Mouse (Mus musculus): ENCODE results near the gene Mblac2. TPM values are rescaled to one million over a fixed set of nuclear protein-coding genes. Genes with fewer than 3 reads are reported as not detected.

Gene Mblac2
- polyA plus RNA-seq, 2 experiments, result 4.9 to 14.1 TPM

GRCm38 (mm10) chr13:81683107-81683506, 28.0 kb upstream of the Mblac2 start:
- Histone ChIP-seq H3K4me2 (replicated peaks; ENCODE audit: low read depth, low read length, severe bottlenecking) (no peak overlapping the region), H3K4me1 (ENCODE audit: control insufficient read depth, insufficient read depth, low read length) (no peaks in the 10 kb centered on the region), H3K9ac (ENCODE audit: low read depth, low read length, severe bottlenecking) (no peak overlapping the region), H3K4me3 (replicated peaks; ENCODE audit: low read length) (no peak overlapping the region), H3K27me3 (ENCODE audit: control insufficient read depth, insufficient read depth, low read length) (no peaks in the 10 kb centered on the region), H3K9me3 (ENCODE audit: control insufficient read depth, low read length) (no peaks in the 10 kb centered on the region), H3K36me3 (ENCODE audit: control insufficient read depth, insufficient read depth, low read length) (no peaks in the 10 kb centered on the region), H3K27ac (replicated peaks; ENCODE audit: low read depth, low read length) (no peak overlapping the region)
- DNase-seq (ENCODE audit: low spot score) (no peak), ATAC-seq (ENCODE audit: low FRiP score, low read depth) (no peak)
- TF ChIP-seq POLR2A (IDR thresholded peaks at IDR 0.05; ENCODE audit: borderline replicate concordance, extremely low read depth, insufficient read depth, insufficient read length), result no peak
- whole genome bisulfite sequencing, result 91% methylated on average over 3 of the region's 3 CpGs

DNA sequence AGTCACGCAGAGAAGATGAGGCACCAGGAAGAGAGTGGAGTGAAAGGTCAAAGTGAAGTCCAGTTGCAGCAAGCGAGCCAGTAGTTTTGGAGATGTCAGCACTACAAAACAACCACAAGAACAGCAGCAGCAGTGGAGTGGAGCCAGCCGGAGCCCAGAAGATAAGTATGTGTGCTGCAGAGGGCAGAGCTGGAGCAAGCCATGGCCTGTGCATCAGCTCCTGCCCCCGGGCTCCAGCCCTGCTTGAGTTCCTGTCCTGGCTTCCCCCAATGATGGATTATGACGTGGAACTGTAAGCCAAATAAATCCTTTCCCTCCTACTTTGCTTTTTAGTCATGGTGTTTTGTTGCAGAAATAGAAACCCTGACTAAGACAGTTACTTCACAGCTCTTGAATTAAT, 26.9 kb upstream of the Mblac2 start:
- ATAC-seq (ENCODE audit: low FRiP score, low read depth) (no peak), DNase-seq (ENCODE audit: low spot score) (no peak)
- 86% methylated on average over 5 of the region's 5 CpGs for WGBS
- Histone ChIP-seq H3K9ac (ENCODE audit: low read depth, low read length, severe bottlenecking) (no peak overlapping the region), H3K36me3 (ENCODE audit: control insufficient read depth, insufficient read depth, low read length) (no peaks in the 10 kb centered on the region), H3K4me2 (replicated peaks; ENCODE audit: low read depth, low read length, severe bottlenecking) (no peak overlapping the region), H3K27ac (replicated peaks; ENCODE audit: low read depth, low read length) (no peak overlapping the region), H3K9me3 (ENCODE audit: control insufficient read depth, low read length) (no peaks in the 10 kb centered on the region), H3K27me3 (ENCODE audit: control insufficient read depth, insufficient read depth, low read length) (no peaks in the 10 kb centered on the region), H3K4me1 (ENCODE audit: control insufficient read depth, insufficient read depth, low read length) (no peaks in the 10 kb centered on the region), H3K4me3 (replicated peaks; ENCODE audit: low read length) (no peak overlapping the region)
- TF ChIP-seq POLR2A (IDR thresholded peaks at IDR 0.05; ENCODE audit: borderline replicate concordance, extremely low read depth, insufficient read depth, insufficient read length), result no peak

GRCm38 (mm10) chr13:81684884-81685283, 26.3 kb upstream of the Mblac2 start:
- TF ChIP-seq POLR2A (IDR thresholded peaks at IDR 0.05; ENCODE audit: borderline replicate concordance, extremely low read depth, insufficient read depth, insufficient read length), result no peak
- H3K36me3 ChIP-seq (ENCODE audit: control insufficient read depth, insufficient read depth, low read length), result no peaks in the 10 kb centered on the region
- H3K27ac ChIP-seq (replicated peaks; ENCODE audit: low read depth, low read length), result no peak overlapping the region
- DNase-seq (ENCODE audit: low spot score), result no peak
- no peak overlapping the region for H3K9ac ChIP-seq (ENCODE audit: low read depth, low read length, severe bottlenecking)
- no peak for ATAC-seq (ENCODE audit: low FRiP score, low read depth)
- 97% methylated on average over 3 of the region's 3 CpGs for WGBS
- H3K27me3 ChIP-seq (ENCODE audit: control insufficient read depth, insufficient read depth, low read length), result no peaks in the 10 kb centered on the region
- no peaks in the 10 kb centered on the region for H3K4me1 ChIP-seq (ENCODE audit: control insufficient read depth, insufficient read depth, low read length)
- H3K4me2 ChIP-seq (replicated peaks; ENCODE audit: low read depth, low read length, severe bottlenecking), result no peak overlapping the region
- H3K4me3 ChIP-seq (replicated peaks; ENCODE audit: low read length), result no peak overlapping the region
- no peaks in the 10 kb centered on the region for H3K9me3 ChIP-seq (ENCODE audit: control insufficient read depth, low read length)

DNA sequence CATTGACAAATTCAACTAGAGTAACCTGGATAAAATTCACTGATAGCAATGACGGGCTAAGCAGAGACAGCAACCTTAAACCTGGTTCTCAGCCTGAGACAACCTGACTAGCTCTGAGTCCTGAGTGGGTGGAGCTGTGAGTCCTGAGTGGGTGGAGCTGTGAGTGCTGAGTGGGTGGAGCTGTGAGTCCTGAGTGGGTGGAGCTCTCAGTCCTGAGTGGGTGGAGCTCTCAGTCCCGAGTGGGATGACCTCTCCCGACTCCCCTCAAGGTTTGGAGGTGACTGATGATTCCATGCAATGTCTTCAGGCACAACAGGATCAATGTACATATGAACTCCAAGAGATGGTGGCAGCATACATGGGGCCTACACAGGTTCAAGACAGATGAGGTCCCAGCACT, 21.6 kb upstream of the Mblac2 start:
- no peaks in the 10 kb centered on the region for H3K9me3 ChIP-seq (ENCODE audit: control insufficient read depth, low read length)
- DNase-seq (ENCODE audit: low spot score) (no peak), ATAC-seq (ENCODE audit: low FRiP score, low read depth) (no peak)
- H3K36me3 ChIP-seq (ENCODE audit: control insufficient read depth, insufficient read depth, low read length), result no peaks in the 10 kb centered on the region
- no peaks in the 10 kb centered on the region for H3K27me3 ChIP-seq (ENCODE audit: control insufficient read depth, insufficient read depth, low read length)
- no peak overlapping the region for H3K4me2 ChIP-seq (replicated peaks; ENCODE audit: low read depth, low read length, severe bottlenecking)
- WGBS, result 88% methylated on average over 3 of the region's 3 CpGs
- H3K4me3 ChIP-seq (replicated peaks; ENCODE audit: low read length), result no peak overlapping the region
- H3K27ac ChIP-seq (replicated peaks; ENCODE audit: low read depth, low read length), result no peak overlapping the region
- no peak overlapping the region for H3K9ac ChIP-seq (ENCODE audit: low read depth, low read length, severe bottlenecking)
- TF ChIP-seq POLR2A (IDR thresholded peaks at IDR 0.05; ENCODE audit: borderline replicate concordance, extremely low read depth, insufficient read depth, insufficient read length), result no peak
- no peaks in the 10 kb centered on the region for H3K4me1 ChIP-seq (ENCODE audit: control insufficient read depth, insufficient read depth, low read length)

- Histone ChIP-seq H3K4me2 (replicated peaks; ENCODE audit: low read depth, low read length, severe bottlenecking) (no peak overlapping the region), H3K9me3 (ENCODE audit: control insufficient read depth, low read length) (no peaks in the 10 kb centered on the region), H3K9ac (ENCODE audit: low read depth, low read length, severe bottlenecking) (no peak overlapping the region), H3K4me1 (ENCODE audit: control insufficient read depth, insufficient read depth, low read length) (no peaks in the 10 kb centered on the region), H3K27ac (replicated peaks; ENCODE audit: low read depth, low read length) (no peak overlapping the region), H3K36me3 (ENCODE audit: control insufficient read depth, insufficient read depth, low read length) (no peaks in the 10 kb centered on the region), H3K4me3 (replicated peaks; ENCODE audit: low read length) (no peak overlapping the region), H3K27me3 (ENCODE audit: control insufficient read depth, insufficient read depth, low read length) (no peaks in the 10 kb centered on the region)
- DNase-seq (ENCODE audit: low spot score) (no peak), ATAC-seq (ENCODE audit: low FRiP score, low read depth) (no peak)
- WGBS, result 87% methylated on average over 10 of the region's 10 CpGs
- no peak for TF ChIP-seq POLR2A (IDR thresholded peaks at IDR 0.05; ENCODE audit: borderline replicate concordance, extremely low read depth, insufficient read depth, insufficient read length)
Measured at GRCm38 (mm10) chr13:81690477-81690876, 20.7 kb upstream of the Mblac2 start.

- Histone ChIP-seq H3K27me3 (ENCODE audit: control insufficient read depth, insufficient read depth, low read length) (no peaks in the 10 kb centered on the region), H3K4me1 (ENCODE audit: control insufficient read depth, insufficient read depth, low read length) (no peaks in the 10 kb centered on the region), H3K9me3 (ENCODE audit: control insufficient read depth, low read length) (no peaks in the 10 kb centered on the region), H3K4me2 (replicated peaks; ENCODE audit: low read depth, low read length, severe bottlenecking) (no peak overlapping the region), H3K27ac (replicated peaks; ENCODE audit: low read depth, low read length) (no peak overlapping the region), H3K36me3 (ENCODE audit: control insufficient read depth, insufficient read depth, low read length) (no peaks in the 10 kb centered on the region), H3K4me3 (replicated peaks; ENCODE audit: low read length) (no peak overlapping the region), H3K9ac (ENCODE audit: low read depth, low read length, severe bottlenecking) (no peak overlapping the region)
- 77% methylated on average over 9 of the region's 9 CpGs for WGBS
- no peak for TF ChIP-seq POLR2A (IDR thresholded peaks at IDR 0.05; ENCODE audit: borderline replicate concordance, extremely low read depth, insufficient read depth, insufficient read length)
- ATAC-seq (ENCODE audit: low FRiP score, low read depth) (no peak), DNase-seq (ENCODE audit: low spot score) (no peak)
Measured at GRCm38 (mm10) chr13:81691606-81692005, 19.5 kb upstream of the Mblac2 start.

Data from limb, embryonic 14.5 days (tissue).